Comparison of ENCODE assay signal across 8 mouse cellular contexts in the genomic region with DNA sequence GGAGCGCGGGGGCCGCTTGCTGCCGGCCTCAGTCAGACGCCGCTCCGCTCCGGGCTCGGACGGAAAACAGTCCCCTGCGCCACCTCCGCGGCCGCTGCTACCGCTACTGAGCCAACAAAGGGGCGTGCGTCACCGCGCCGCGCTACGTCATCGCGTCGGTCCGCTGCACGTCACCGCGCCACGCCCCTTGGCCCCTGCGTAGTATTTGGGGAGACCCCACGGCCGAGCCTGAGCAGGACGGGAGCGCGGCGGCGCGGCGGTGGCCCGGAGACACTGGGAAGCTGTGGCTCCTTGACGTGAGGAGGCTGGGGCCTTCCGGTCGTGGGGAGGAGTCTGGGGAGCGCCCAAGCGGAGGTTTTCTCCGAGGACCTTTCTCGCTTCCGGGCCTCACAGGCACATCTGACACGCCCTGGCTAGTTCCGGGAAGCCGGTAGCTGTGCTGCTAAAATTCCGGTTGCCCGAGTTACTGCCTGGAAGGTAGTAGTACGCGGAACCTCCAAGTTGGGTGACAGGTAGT. TPM values are rescaled to one million over a fixed set of nuclear protein-coding genes. Genes with fewer than 3 reads are reported as not detected.
DNase-seq lines count a peak whose midpoint lies in the region; ATAC-seq lines count a peak whose summit lies in the region.

A gene (minus strand): TSS at position 70 of the 517 bp plus-strand sequence.

- peak within 1 kb of the TSS; percentile 84 for H3K4me2 ChIP-seq in hindbrain, embryonic 11.5 days (replicated peaks; ENCODE audit: low read depth, low read length)

- peak; percentile 100 for DNase-seq in Muller cell, postnatal 12 days (ENCODE audit: inconsistent ontology term)
- DNase-seq in cerebellum, adult 9-11 months = peak; percentile 99
- DNase-seq in frontal cortex, adult 2 months (ENCODE audit: extremely low spot score in 1 of 2, low spot score in 1 of 2) = peak; percentile 95 to 99
- peak; percentile 100 for DNase-seq in hindbrain, embryonic 11.5 days (ENCODE audit: low spot score)
- DNase-seq in layer of hippocampus, postnatal 10 days (ENCODE audit: low spot score in 2 of 2) = peak; percentile 99 to 100
- DNase-seq in lung, postnatal 10 days = peak; percentile 99
- peak; percentile 98 for DNase-seq in ovary, postnatal 36 days (ENCODE audit: low spot score)
- DNase-seq in thymus, postnatal 25 days = peak; percentile 99

- no peaks in the 10 kb centered on the region for H3K27me3 ChIP-seq in hindbrain, embryonic 11.5 days (ENCODE audit: control insufficient read depth, insufficient read depth, low read length)

- H3K36me3 ChIP-seq in hindbrain, embryonic 11.5 days (ENCODE audit: control insufficient read depth, insufficient read depth, low read length) = no peaks in the 10 kb centered on the region

- H3K4me1 ChIP-seq in hindbrain, embryonic 11.5 days (replicated peaks; ENCODE audit: control insufficient read depth, insufficient read depth, low read length) = no peaks in the 10 kb centered on the region

- peak within 1 kb of the TSS; percentile 99 for H3K9ac ChIP-seq in hindbrain, embryonic 11.5 days (ENCODE audit: low read depth, low read length)

- H3K9me3 ChIP-seq in hindbrain, embryonic 11.5 days (ENCODE audit: control insufficient read depth, low read length) = no peaks in the 10 kb centered on the region

- WGBS in hindbrain, embryonic 11.5 days = under 1% methylated on average over 45 of the region's 56 CpGs

- ATAC-seq in hindbrain, embryonic 11.5 days (ENCODE audit: low FRiP score) = peak; percentile 98

- peak within 1 kb of the TSS; percentile 99 for H3K27ac ChIP-seq in hindbrain, embryonic 11.5 days (ENCODE audit: low read depth, low read length)

- peak within 1 kb of the TSS; percentile 99 for H3K4me3 ChIP-seq in hindbrain, embryonic 11.5 days (ENCODE audit: low read depth, low read length)

RNA-seq across cellular contexts. Expression of the gene that starts here (rescaled TPM):
- 50.1 and 53.1 TPM in 2 replicates for polyA plus RNA-seq in frontal cortex, adult 2 months (2012; rRNA removed)
- 20.8 and 21.6 TPM in 2 replicates for polyA plus RNA-seq in hindbrain, embryonic 11.5 days (2014; fragmentation: Nextera tagmentation; extraction: Ambion mirVana)
- total RNA-seq in layer of hippocampus, postnatal 10 days (2021) = 100 to 1,000 TPM in 1 of 2 experiments, 10 to 100 TPM in 1; 95.9 to 110 TPM

Comparison
In these comparisons a context has a peak if more than half of its experiments do, and no peak if none do; other contexts are left out.
1. Peak in every context shown above with its lines: DNase-seq, ATAC-seq, H3K4me3 ChIP-seq and H3K27ac ChIP-seq.